Mouse (Mus musculus) cerebellum, adult 2 months (tissue): ENCODE measurements around the gene Cnnm4.
"Not testable (repeated sequence)": the region's sequence is repeated elsewhere in the genome, so short reads cannot be mapped to it uniquely, and the experiment has no call there.

Experiments used
- CTCF ChIP-seq: fragments of 200-500 bp; IDR thresholded peaks from 2 replicates; pipeline ENCODE4 v1.5.1; 2011; ENCODE audit warnings: low read depth, mild to moderate bottlenecking, control low read depth, low read length, moderate library complexity, borderline replicate concordance; ENCODE audit not compliant: insufficient read depth
- POLR2A ChIP-seq: fragments of 200-500 bp; IDR thresholded peaks from 2 replicates; pipeline ENCODE4 v1.6.1; 2011; ENCODE audit warnings: low read length, control low read depth, borderline replicate concordance; ENCODE audit not compliant: insufficient read depth

DNA sequence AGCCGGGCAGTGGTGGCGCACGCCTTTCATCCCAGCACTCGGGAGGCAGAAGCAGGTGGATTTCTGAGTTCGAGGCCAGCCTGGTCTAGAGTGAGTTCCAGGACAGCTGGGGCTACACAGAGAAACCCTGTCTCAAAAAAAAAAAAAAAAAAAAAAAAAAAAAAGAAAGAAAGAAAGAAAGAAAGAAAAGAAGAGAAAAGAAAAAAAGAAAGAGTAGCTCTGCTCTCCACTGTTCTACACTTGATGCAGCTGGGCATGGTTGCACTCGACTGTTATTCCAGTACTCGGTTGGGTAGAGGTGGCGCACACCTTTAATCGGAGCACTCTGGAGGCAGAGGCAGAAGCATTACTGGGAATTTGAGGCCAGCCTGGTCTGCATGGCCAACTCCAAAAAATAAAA, 65.4 kb downstream of the Cnnm4 start, which contains the start of gene Ankrd23:
- TF ChIP-seq POLR2A, CTCF: not testable (repeated sequence)
